Mouse (Mus musculus) neural tube, embryonic 13.5 days (tissue): Measurements from ENCODE around the gene Larp1b. TPM values are rescaled to one million over a fixed set of nuclear protein-coding genes. Genes with fewer than 3 reads are reported as not detected.

Source experiments
- ATAC-seq: fragments of 200-750 bp; cut with Nextera tagmentation; 2 replicates; pipeline ENCODE4 v1.8.0; 2017; ENCODE audit warnings: low read depth, mild to moderate bottlenecking, moderate TSS enrichment, moderate library complexity
- H3K27ac ChIP-seq: fragments of 300-500 bp; sonication (generic); replicated peaks from 2 replicates; pipeline ENCODE4 v1.5.1; 2015; ENCODE audit warnings: moderate library complexity, mild to moderate bottlenecking, inconsistent platforms
- H3K27me3 ChIP-seq: fragments of 300-500 bp; sonication (generic); 2 replicates; pipeline ENCODE4 v1.6.1; 2015; ENCODE audit warnings: mild to moderate bottlenecking, inconsistent platforms
- H3K36me3 ChIP-seq: fragments of 300-500 bp; sonication (generic); 2 replicates; pipeline ENCODE4 v1.6.1; 2015; ENCODE audit warnings: mild to moderate bottlenecking, inconsistent platforms
- H3K4me1 ChIP-seq: fragments of 300-500 bp; sonication (generic); replicated peaks from 2 replicates; pipeline ENCODE4 v1.6.1; 2015; ENCODE audit warnings: inconsistent platforms
- H3K4me2 ChIP-seq: fragments of 300-500 bp; sonication (generic); 2 replicates; pipeline ENCODE4 v1.6.1; 2015; ENCODE audit warnings: inconsistent platforms, mild to moderate bottlenecking, moderate library complexity
- H3K4me3 ChIP-seq: fragments of 300-500 bp; sonication (generic); 2 replicates; pipeline ENCODE4 v1.5.1; 2015; ENCODE audit warnings: mild to moderate bottlenecking, inconsistent platforms
- H3K9ac ChIP-seq: fragments of 300-500 bp; sonication (generic); 2 replicates; pipeline ENCODE4 v1.6.1; 2015; ENCODE audit warnings: moderate library complexity, mild to moderate bottlenecking, inconsistent platforms
- H3K9me3 ChIP-seq: fragments of 300-500 bp; sonication (generic); 2 replicates; pipeline ENCODE4 v1.6.1; 2016; ENCODE audit warnings: inconsistent platforms
- WGBS: fragments of 180-500 bp; shearing (Covaris S2); methylation state at CpG from one replicate; pipeline ENCODE4 v1.1.7; 2015; 5-methylcytosine and 5-hydroxymethylcytosine counted together
- polyA plus RNA-seq: library from polyadenylated mRNA; unstranded; fragments of >200 nt; fragmentation: Nextera tagmentation; extraction: Ambion mirVana; gene quantifications from 2 replicates; pipeline ENCODE4 v1.2.1, GENCODE M21; 2015

Larp1b gene
- polyA plus RNA-seq, 1 experiment from 2014 or later: 5.1 TPM

DNA sequence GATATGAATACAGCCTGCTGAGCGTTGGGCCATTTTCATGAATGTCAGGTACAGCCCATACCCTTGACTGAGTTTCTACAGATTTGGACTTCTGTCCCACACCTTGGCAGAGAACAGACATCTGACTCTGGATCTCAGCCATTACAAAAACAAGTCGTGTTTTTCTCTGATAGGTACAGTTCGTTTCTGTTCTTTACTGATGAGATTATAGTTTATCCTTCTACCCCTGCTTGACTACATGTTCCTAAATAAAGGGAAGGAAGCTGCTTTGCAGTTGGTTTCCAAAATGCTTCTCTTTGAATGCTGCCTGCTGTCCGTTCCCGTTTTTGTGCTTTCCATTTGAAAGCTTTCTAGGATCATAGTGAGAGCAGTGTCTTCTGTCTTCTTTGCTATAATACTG, 37.9 kb downstream of the Larp1b start:
- Histone ChIP-seq H3K27ac (no peak overlapping the region), H3K9me3 (no peaks in the 10 kb centered on the region), H3K36me3 (no peaks in the 10 kb centered on the region), H3K9ac (no peak overlapping the region), H3K4me2 (no peak overlapping the region), H3K4me3 (no peak overlapping the region), H3K4me1 (no peaks in the 10 kb centered on the region), H3K27me3 (no peaks in the 10 kb centered on the region)
- ATAC-seq: no peak
- WGBS: 87% methylated on average over 5 of the region's 5 CpGs

DNA sequence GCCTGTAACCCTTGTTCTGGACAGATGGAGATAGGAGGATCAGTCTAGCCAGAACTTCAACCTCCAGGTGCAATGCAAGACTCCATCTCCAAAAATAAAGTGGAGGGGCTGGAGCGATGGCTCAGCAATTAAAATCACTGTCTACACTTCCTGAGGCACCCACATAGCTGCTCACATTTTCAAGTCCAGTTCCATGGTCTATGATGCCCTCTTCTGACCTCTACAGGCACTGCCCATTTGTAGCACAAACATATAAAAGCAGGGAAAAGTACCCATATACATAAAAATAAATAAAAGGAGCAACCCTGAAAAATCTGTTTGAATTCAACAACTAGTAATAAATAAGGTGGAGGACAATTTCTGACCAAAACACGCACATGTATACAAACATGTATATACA, 39.1 kb downstream of the Larp1b start:
- Histone ChIP-seq H3K36me3 (no peaks in the 10 kb centered on the region), H3K4me2 (no peak overlapping the region), H3K4me1 (no peaks in the 10 kb centered on the region), H3K27me3 (no peaks in the 10 kb centered on the region), H3K9me3 (no peaks in the 10 kb centered on the region), H3K4me3 (no peak overlapping the region), H3K27ac (no peak overlapping the region), H3K9ac (no peak overlapping the region)
- WGBS: 79% methylated on average over 2 of the region's 2 CpGs
- no peak for ATAC-seq

DNA sequence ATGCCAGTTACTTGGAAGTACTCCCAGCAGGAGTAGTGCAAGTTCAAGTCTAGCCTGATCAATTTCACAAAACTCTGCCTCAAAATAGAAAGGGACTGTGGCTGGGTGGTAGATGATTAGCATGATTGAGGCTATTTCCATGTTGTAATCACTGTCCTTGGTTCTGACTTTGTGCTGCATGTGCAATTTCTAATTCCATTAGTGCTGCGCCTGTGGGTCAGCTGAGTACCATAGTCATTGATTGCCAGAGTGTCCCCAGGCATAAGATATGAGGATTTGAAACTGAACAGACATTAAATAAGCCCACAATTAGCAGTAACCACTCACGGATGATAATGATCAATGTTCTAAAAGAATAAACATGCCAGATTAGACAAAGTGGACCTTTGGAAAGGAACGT, 41.9 kb downstream of the Larp1b start:
- H3K4me2 ChIP-seq: no peak overlapping the region
- 74% methylated on average over 3 of the region's 3 CpGs for WGBS
- H3K4me1 ChIP-seq: no peaks in the 10 kb centered on the region
- ATAC-seq: no peak
- H3K9ac ChIP-seq: no peak overlapping the region
- H3K36me3 ChIP-seq: no peaks in the 10 kb centered on the region
- no peak overlapping the region for H3K4me3 ChIP-seq
- H3K27me3 ChIP-seq: no peaks in the 10 kb centered on the region
- H3K27ac ChIP-seq: no peak overlapping the region
- H3K9me3 ChIP-seq: no peaks in the 10 kb centered on the region

DNA sequence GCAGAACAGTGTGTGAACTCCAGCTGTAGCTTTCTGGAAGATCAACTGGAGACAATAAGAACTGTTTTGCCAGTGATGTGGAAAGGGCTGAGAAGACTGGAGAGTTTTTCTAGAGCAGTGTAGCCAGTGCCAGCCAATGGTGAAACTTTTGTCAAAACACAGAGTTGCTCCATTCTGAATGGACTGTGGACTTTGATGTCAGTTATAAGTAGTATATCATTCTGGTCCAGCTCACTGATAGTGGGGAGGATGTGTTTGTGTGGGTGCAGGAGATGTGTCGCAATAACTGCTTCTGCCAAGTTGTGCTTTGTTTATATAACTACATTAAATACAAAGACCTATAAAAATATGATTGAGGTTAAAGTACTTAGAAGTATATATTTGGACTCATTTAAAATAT, 45.5 kb downstream of the Larp1b start:
- no peaks in the 10 kb centered on the region for H3K4me1 ChIP-seq

DNA sequence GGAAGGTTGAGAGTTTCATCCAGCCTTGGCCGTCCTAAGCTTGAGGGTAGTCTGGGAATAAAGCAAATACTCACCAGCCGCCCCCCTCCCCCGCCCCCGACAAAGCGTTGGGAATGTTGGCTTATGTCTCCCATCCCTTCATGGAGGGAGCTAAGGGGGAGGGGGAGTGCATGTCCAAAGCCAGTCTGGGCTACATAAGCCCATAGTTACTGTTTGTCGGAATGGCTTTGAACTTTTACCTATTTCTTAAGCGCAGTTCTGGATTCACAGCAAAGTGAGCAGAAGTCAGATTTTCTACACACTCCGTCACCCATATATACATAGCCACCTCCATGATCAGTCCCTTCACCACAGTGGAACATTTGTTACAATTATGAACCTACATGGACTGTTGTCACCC, 59.7 kb downstream of the Larp1b start:
- no peaks in the 10 kb centered on the region for H3K27me3 ChIP-seq
- no peak for ATAC-seq
- no peaks in the 10 kb centered on the region for H3K36me3 ChIP-seq
- no peak overlapping the region for H3K9ac ChIP-seq
- no peak overlapping the region for H3K4me3 ChIP-seq
- 80% methylated on average over 8 of the region's 8 CpGs for WGBS
- H3K27ac ChIP-seq: no peak overlapping the region
- H3K4me2 ChIP-seq: no peak overlapping the region
- H3K4me1 ChIP-seq: no peaks in the 10 kb centered on the region
- no peaks in the 10 kb centered on the region for H3K9me3 ChIP-seq

More for the DNA sequence above, 45.5 kb downstream of the Larp1b start:
- no peak overlapping the region for H3K4me2 ChIP-seq
- no peak overlapping the region for H3K9ac ChIP-seq
- H3K4me3 ChIP-seq: no peak overlapping the region
- ATAC-seq: no peak
- no peaks in the 10 kb centered on the region for H3K36me3 ChIP-seq
- H3K27ac ChIP-seq: no peak overlapping the region
- 93% methylated on average over 1 of the region's 1 CpGs for WGBS
- no peaks in the 10 kb centered on the region for H3K9me3 ChIP-seq
- H3K27me3 ChIP-seq: no peaks in the 10 kb centered on the region

DNA sequence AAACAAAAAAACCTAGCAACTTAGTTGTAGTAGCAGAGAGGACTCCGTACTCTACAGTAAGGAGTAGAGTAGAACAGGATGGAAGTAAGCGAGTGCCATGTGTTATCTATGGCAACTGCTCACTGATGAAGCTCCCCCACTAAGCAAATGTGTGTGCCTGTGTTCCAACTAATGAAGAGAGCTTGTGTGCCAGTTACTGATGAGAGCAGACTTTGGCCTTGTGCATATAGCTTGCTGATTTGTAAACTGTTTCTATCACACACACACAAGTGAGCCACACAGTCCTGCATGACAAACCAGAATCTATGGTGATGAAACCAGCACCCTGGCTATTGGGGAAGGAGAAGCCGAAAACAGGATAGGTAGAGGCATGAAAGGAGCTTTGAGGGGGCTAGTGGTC, 60.4 kb downstream of the Larp1b start:
- Histone ChIP-seq H3K4me3 (no peak overlapping the region), H3K27me3 (no peaks in the 10 kb centered on the region), H3K27ac (no peak overlapping the region), H3K4me1 (no peaks in the 10 kb centered on the region), H3K36me3 (no peaks in the 10 kb centered on the region), H3K9me3 (no peaks in the 10 kb centered on the region), H3K9ac (no peak overlapping the region), H3K4me2 (no peak overlapping the region)
- ATAC-seq: no peak
- WGBS: 94% methylated on average over 3 of the region's 3 CpGs

DNA sequence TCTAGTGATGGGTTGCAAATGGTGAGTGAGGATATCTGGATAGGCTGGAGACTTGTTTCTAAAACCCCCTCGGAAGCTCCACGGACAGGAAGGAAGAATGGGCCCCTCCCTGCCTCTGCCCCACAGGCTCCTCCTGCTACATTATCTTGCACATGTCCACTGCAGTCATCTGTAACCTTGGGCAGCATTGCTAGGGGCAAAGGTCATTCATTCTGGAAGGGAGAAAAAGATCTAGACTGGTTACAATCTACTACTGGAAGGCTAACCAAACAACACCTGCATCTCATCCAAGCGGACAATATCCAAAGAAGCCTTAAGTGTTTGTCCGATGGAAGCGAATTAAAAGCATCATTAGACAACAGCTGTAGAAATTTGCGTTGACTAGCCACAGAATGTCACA, 61.1 kb downstream of the Larp1b start:
- no peak overlapping the region for H3K27ac ChIP-seq
- H3K4me2 ChIP-seq: no peak overlapping the region
- no peak overlapping the region for H3K4me3 ChIP-seq
- H3K27me3 ChIP-seq: no peaks in the 10 kb centered on the region
- no peak for ATAC-seq
- no peaks in the 10 kb centered on the region for H3K36me3 ChIP-seq
- H3K4me1 ChIP-seq: no peaks in the 10 kb centered on the region
- 89% methylated on average over 6 of the region's 6 CpGs for WGBS
- no peaks in the 10 kb centered on the region for H3K9me3 ChIP-seq
- no peak overlapping the region for H3K9ac ChIP-seq

DNA sequence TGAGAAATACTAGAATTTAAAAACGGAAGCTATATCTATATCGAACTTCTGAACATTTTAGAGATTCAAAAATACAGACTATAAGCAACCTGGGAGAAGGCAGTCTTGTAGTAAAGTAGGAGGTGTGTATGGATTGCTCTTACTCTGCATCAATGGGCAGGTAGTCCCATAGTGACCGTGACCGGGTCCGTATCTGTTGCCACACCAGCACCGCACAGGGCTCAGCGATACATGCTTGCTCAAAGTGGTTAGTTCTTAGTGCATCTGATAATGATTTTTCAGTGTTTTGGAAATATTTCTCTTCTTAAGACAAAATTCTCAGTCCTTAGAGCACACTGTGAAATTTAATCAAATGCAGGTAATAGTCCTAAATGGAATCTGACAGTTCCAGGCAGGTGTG, 62.8 kb downstream of the Larp1b start:
- 92% methylated on average over 7 of the region's 7 CpGs for WGBS

DNA sequence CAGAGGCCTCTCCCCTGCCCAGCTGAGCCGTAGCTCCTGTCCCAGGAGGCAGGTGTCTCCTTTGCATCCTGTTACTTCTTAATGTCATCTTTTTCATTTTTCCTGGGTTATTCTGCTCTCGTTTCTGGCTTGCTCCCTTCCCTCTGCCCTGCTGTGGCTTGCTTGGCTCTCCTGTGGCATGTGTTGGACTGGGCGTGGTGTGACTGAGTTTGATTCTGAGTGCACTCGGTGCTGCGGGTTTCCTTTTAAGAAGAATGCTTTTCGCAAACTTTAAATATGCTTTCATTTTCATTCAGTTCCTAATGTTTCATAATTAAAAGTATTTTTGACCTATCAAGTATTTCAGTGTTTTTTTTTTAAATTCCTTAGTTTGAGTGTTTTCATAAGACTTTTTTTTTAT, 65.3 kb downstream of the Larp1b start:
- 89% methylated on average over 6 of the region's 6 CpGs for WGBS
- no peak overlapping the region for H3K9ac ChIP-seq
- no peak overlapping the region for H3K27ac ChIP-seq
- H3K9me3 ChIP-seq: no peaks in the 10 kb centered on the region
- H3K36me3 ChIP-seq: no peaks in the 10 kb centered on the region
- no peaks in the 10 kb centered on the region for H3K27me3 ChIP-seq
- no peak overlapping the region for H3K4me3 ChIP-seq
- H3K4me1 ChIP-seq: no peaks in the 10 kb centered on the region
- ATAC-seq: no peak
- no peak overlapping the region for H3K4me2 ChIP-seq

More for the DNA sequence above, 62.8 kb downstream of the Larp1b start:
- Histone ChIP-seq H3K27ac (no peak overlapping the region), H3K36me3 (no peaks in the 10 kb centered on the region), H3K9me3 (no peaks in the 10 kb centered on the region), H3K4me2 (no peak overlapping the region), H3K27me3 (no peaks in the 10 kb centered on the region), H3K4me3 (no peak overlapping the region), H3K9ac (no peak overlapping the region), H3K4me1 (no peaks in the 10 kb centered on the region)
- ATAC-seq: no peak

DNA sequence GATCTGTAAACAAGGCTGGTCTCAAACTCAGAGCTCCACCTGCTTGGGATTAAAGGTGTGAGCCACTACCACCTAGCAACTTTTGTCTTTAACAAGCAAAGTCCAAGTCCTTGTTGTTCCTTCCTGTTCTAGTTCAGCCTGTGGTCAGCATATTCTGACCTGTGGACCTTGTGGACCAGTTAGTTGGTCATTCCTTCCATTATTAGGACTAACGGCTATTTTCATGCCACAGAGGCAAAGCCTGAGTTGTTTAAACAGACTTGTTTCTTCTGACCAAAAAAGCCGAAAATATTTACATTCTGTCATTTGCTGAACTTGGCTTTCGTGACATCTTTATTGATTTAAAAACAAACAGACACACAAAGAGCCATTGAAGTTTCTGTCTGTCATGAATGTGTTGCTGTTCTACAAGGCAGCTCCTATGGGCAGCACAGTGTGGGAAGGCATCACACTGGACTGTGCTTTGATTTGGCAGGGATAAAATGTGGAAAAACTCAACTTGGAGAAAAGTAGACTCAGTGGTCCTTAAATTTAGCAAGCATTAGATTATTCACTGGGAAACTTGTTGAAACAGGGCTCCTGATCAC, 68.5 kb downstream of the Larp1b start:
- no peak for ATAC-seq
- Histone ChIP-seq H3K27ac (no peak overlapping the region), H3K9me3 (no peaks in the 10 kb centered on the region), H3K4me1 (no peaks in the 10 kb centered on the region), H3K9ac (no peak overlapping the region), H3K4me2 (no peak overlapping the region), H3K36me3 (no peaks in the 10 kb centered on the region), H3K27me3 (no peaks in the 10 kb centered on the region), H3K4me3 (no peak overlapping the region)
- WGBS: 65% methylated on average over 3 of the region's 3 CpGs

DNA sequence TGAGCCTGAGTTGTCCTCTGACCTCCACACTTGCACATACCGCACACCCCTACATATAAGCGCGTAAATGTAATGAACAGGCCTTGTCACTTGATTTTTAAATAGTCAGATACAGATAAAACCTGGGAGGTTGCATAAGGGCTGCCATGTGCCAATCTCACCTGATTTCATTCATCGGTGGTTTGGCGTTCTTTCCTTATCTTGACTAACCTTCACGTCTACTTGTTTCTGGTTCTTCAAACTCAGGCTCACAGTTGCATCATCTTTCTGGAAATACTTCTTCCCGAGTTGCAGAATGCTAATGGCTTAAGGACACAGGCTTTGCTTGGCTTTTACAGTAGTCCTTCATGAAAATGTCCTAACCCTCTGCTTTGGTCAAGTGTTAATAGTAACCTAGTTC, 71.1 kb downstream of the Larp1b start:
- H3K4me3 ChIP-seq: no peak overlapping the region
- H3K27ac ChIP-seq: no peak overlapping the region
- WGBS: 95% methylated on average over 7 of the region's 7 CpGs
- ATAC-seq: no peak
- H3K9me3 ChIP-seq: no peaks in the 10 kb centered on the region
- no peaks in the 10 kb centered on the region for H3K4me1 ChIP-seq
- no peak overlapping the region for H3K4me2 ChIP-seq
- no peak overlapping the region for H3K9ac ChIP-seq
- H3K36me3 ChIP-seq: no peaks in the 10 kb centered on the region
- no peaks in the 10 kb centered on the region for H3K27me3 ChIP-seq

DNA sequence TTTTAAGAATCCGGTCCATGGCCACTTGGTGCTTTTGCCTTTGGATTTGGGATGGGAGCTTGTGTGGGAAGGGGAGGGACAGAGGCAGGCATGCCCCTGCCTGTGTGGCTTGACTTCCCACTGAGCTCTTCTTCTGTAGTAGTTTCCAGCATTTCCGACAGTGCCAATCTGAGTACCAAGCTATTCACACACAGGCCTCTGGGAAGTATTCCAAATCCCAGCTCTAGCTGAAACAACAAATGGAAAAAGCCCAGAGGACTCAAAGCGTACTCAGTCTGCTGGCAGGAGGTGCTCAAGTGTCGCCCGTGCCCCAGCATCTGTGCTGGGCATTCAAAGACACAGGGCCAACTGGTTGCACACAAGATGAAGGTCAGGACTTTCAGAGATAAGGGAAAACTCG, 72.4 kb downstream of the Larp1b start:
- Histone ChIP-seq H3K9me3 (no peaks in the 10 kb centered on the region), H3K9ac (no peak overlapping the region), H3K27ac (no peak overlapping the region), H3K4me3 (no peak overlapping the region), H3K4me1 (no peaks in the 10 kb centered on the region), H3K27me3 (no peaks in the 10 kb centered on the region), H3K4me2 (no peak overlapping the region), H3K36me3 (no peaks in the 10 kb centered on the region)
- 63% methylated on average over 6 of the region's 6 CpGs for WGBS
- no peak for ATAC-seq

DNA sequence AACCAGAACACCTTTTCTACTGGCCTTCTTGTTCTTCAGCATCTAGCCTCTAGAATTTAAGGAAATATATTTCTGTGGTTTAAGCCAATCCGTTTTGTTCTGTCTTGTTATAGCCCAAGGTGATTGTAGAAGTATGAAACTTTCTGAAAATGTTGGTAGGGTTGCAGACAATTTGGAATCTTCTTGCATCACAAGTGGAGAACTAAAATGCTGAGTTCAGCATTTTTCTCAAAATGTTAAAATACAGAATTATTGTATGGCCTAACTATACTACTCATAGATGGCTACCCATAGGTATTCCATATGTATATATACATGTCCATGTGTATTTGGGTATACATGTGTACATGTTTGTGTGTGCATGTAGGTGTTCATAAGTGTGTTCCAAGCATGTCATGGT, 81.1 kb downstream of the Larp1b start:
- H3K36me3 ChIP-seq: no peaks in the 10 kb centered on the region
- H3K4me3 ChIP-seq: no peak overlapping the region
- no peak overlapping the region for H3K27ac ChIP-seq
- no peak for ATAC-seq
- H3K9me3 ChIP-seq: no peaks in the 10 kb centered on the region
- no peak overlapping the region for H3K4me2 ChIP-seq
- no peak overlapping the region for H3K9ac ChIP-seq
- no peaks in the 10 kb centered on the region for H3K4me1 ChIP-seq
- WGBS: 90% methylated on average over 1 of the region's 1 CpGs
- H3K27me3 ChIP-seq: no peaks in the 10 kb centered on the region
